Mouse (Mus musculus) bone marrow, adult 2 months (tissue): Measurements from ENCODE around the gene Brox.

Experiments
- CTCF ChIP-seq: fragments of 200-500 bp; IDR thresholded peaks from 2 replicates; pipeline ENCODE4 v1.5.1; 2011; ENCODE audit warnings: low read length, control low read depth; ENCODE audit not compliant: control insufficient read depth, insufficient read depth
- POLR2A ChIP-seq: fragments of 200-500 bp; IDR thresholded peaks from 2 replicates; pipeline ENCODE4 v1.6.1; 2011; ENCODE audit warnings: low read depth, mild to moderate bottlenecking, control low read depth, low read length, borderline replicate concordance; ENCODE audit not compliant: control insufficient read depth

DNA sequence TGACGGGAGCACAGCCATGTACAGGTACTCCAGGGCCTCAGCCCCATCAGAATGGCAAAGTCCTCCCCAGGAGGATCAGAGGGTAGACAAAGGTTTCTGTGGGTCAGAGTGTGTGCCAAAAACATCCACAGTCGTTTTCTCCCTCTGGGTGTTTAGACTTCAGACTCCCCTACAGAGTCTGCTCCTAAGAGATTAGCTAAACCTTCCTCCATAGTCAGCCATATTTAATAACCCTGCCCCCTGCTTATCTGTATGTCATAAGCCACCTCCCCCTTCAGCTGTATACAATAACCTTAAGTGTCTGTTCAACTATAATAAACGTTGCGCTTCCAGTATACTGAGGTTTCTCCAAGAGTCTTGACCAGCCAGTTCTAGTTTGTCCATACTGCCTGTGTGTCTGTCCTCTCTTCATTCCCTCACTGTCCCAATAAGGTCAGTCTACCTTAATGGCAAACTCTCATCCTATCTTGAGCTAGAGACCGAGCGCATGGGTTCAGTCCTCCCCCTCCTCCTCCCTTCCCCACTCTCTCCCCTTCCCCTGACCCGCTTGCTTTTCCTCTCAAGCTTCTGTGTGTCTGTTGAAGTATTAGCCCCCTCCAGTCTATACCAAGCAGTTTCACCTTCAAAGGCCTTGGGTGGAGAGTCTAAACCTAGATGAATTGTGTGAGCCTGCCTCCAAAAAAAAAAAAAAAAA lies 63.9 kb downstream of the Brox start:
- TF ChIP-seq CTCF, result no peak
- TF ChIP-seq POLR2A, result no peak
